Comparison of ENCODE assay signal across 8 mouse cellular contexts in genomic region chrX:13041630-13042129, GRCm38 (mm10). TPM values are rescaled to one million over a fixed set of nuclear protein-coding genes. Genes with fewer than 3 reads are reported as not detected.
A peak's percentile ranks its signal among the peaks of the same experiment; 100 is the strongest.
DNase-seq lines count a peak whose midpoint lies in the region; ATAC-seq lines count a peak whose summit lies in the region.

No protein-coding gene starts in this region.

- H3K27me3 ChIP-seq in heart, embryonic 10.5 days (ENCODE audit: insufficient read depth, poor library complexity, severe bottlenecking): peaks cover 10% of the 10 kb centered on the region; the same call in 1 of the 2 replicates
- H3K27me3 ChIP-seq in kidney, embryonic 15.5 days: peaks cover 27% of the 10 kb centered on the region

- peak overlapping the region; percentile 38 for H3K9ac ChIP-seq in kidney, embryonic 15.5 days

- WGBS in heart, embryonic 10.5 days: 7% methylated on average over 35 of the region's 35 CpGs
- 6% methylated on average over 35 of the region's 35 CpGs for WGBS in kidney, embryonic 15.5 days

- H3K36me3 ChIP-seq in heart, embryonic 10.5 days: no peaks in the 10 kb centered on the region
- H3K36me3 ChIP-seq in kidney, embryonic 15.5 days: no peaks in the 10 kb centered on the region

- H3K4me3 ChIP-seq in heart, embryonic 10.5 days: peak overlapping the region; percentile 55
- peak overlapping the region; percentile 44 for H3K4me3 ChIP-seq in kidney, embryonic 15.5 days (replicated peaks)

- DNase-seq in B cell, adult 2 months: peak; percentile 94 to 96
- DNase-seq in brain, adult 2 months (ENCODE audit: low read depth, low spot score): peak; percentile 98
- DNase-seq in heart, embryonic 10.5 days (ENCODE audit: low spot score): peak; percentile 97
- peak; percentile 92 for DNase-seq in liver
- peak; percentile 89 to 91 for DNase-seq in spleen, postnatal 4 days (ENCODE audit: low spot score in 2 of 2)

- H3K9me3 ChIP-seq in heart, embryonic 10.5 days: no peaks in the 10 kb centered on the region
- no peaks in the 10 kb centered on the region for H3K9me3 ChIP-seq in kidney, embryonic 15.5 days (replicated peaks)

- H3K27ac ChIP-seq in heart, embryonic 10.5 days: peak overlapping the region; percentile 83
- peak overlapping the region; percentile 91 for H3K27ac ChIP-seq in kidney, embryonic 15.5 days

- H3K4me1 ChIP-seq in heart, embryonic 10.5 days: no peaks in the 10 kb centered on the region
- H3K4me1 ChIP-seq in kidney, embryonic 15.5 days: no peaks in the 10 kb centered on the region

- ATAC-seq in erythroblast, adult 5-6 weeks (replicated peaks; ENCODE audit: low FRiP score, poor library complexity, severe bottlenecking): peak; percentile 97
- ATAC-seq in kidney, embryonic 15.5 days (replicated peaks; ENCODE audit: low FRiP score): peak; percentile 100
- ATAC-seq in monocyte, adult 5-6 weeks (replicated peaks; ENCODE audit: insufficient number of reproducible peaks, low FRiP score, low TSS enrichment, poor library complexity, severe bottlenecking): peak; percentile 100

- H3K4me2 ChIP-seq in kidney, embryonic 15.5 days: peak overlapping the region; percentile 56

RNA-seq across cellular contexts. Expression of gene Usp9x, which starts 29.6 kb away (rescaled TPM):
- 52.8 and 65.0 TPM in 2 replicates for total RNA-seq in erythroblast, adult 5-6 weeks (2015; ENCODE audit: low replicate concordance)
- 61.0 and 71.4 TPM in 2 replicates for total RNA-seq in erythroblast, adult 5-6 weeks (2017; ENCODE audit: low replicate concordance)
- 33.4 and 38.0 TPM in 2 replicates for polyA plus RNA-seq in heart, embryonic 10.5 days (2016; fragmentation: Nextera tagmentation; extraction: Ambion mirVana)
- polyA plus RNA-seq in kidney, embryonic 15.5 days (2015; fragmentation: Nextera tagmentation; extraction: Ambion mirVana): 25.7 and 29.7 TPM in 2 replicates
- 131 to 149 TPM (median 135 TPM) in 3 replicates for total RNA-seq in monocyte, adult 5-6 weeks (2017)

Comparison
In these comparisons a context has a peak if more than half of its experiments do, and no peak if none do; other contexts are left out.
1. Peak in every context shown above with its lines: DNase-seq, ATAC-seq, H3K4me3 ChIP-seq and H3K27ac ChIP-seq.